Mouse (Mus musculus): ENCODE measurements at regions not wholly inside any gene's neighbourhood (a gene's known extent, or its start where the extent isn't known, plus 50 kb on each side); places are given as distances from the start of the nearest gene placed in this dataset.

DNA sequence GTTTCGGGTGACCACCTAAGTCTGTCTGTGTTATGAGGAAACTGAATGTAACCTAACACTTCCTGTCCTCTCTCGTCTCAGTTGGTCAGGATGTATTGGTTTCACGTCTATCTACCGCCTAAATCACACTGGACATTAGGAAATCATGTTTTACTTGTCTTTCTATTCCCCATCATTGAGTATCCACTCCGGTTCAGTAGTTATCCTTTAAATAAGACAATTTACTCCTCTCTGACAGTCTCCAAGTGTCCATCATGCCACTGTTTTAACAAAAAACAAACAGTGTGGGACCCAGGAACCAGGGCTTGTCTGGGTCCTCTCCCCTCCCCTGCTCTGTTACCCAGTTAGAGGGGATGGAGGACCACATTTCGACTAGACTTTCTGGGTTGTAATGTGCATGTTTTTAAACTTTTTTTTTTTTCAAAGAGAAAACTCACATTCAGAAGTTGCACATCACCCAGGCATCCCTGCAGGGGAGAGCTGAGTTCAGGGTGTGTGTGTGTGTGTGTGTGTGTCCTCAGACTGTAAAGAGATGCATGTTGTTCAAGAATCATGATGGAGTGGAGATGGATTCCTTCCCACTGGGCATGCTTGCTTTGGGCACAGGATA lies 65.5 kb upstream of the Cpsf6 start:
- TF ChIP-seq EP300 (IDR thresholded peaks at IDR 0.05; ENCODE audit: low read depth) (no peak), CTCF (IDR thresholded peaks at IDR 0.05; ENCODE audit: low read depth) (no peak)
